Mouse (Mus musculus) G1E (cell line): Measurements from ENCODE around the gene Rcor3.

Source experiments
- CTCF ChIP-seq: IDR thresholded peaks from 2 replicates; pipeline ENCODE4 v1.5.1; 2012; ENCODE audit warnings: low read depth, low read length, inconsistent platforms, mixed read lengths
- GATA1 ChIP-seq: IDR thresholded peaks from 2 replicates; pipeline ENCODE4 v1.6.1; 2012; ENCODE audit warnings: borderline replicate concordance, low read length, inconsistent platforms, mixed read lengths
- GATA2 ChIP-seq: IDR thresholded peaks from 2 replicates; pipeline ENCODE4 v1.6.1; 2012; ENCODE audit warnings: low read depth, low read length, inconsistent platforms, borderline replicate concordance

DNA sequence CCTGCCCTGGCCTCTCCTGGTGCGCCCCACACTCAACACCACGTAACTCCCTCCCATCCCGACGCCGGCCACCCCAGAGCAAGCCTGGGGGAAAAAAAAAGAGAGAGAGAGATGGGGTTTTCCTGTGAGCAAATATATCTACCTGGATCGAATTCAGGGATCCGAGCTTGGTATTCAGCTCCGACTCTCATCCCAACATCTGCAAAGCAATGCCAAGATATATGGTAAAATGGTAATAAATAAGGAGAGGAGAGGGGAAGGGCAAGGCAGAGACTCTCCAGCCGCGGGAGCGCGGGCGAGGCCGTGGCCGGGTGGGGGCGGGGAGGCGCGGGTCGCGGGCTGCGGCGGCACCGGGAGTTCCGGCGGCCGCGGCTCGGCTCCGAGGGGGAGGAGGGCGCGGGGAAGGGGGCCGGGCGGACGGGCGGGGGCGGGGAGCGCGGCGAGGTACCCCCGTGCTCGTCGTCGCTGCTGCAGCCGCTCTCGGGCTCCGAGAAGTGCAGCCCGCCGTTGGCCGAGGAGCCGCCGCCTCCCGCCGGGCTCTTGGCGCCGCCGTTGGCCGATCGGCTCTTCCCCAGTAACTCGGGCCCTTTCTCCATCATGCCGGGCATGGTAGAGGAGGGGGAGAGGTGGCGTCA is 454 bp downstream of the Rcor3 start:
- TF ChIP-seq CTCF (no peak), GATA2 (no peak), GATA1 (no peak)
